Mouse (Mus musculus) midbrain, embryonic 15.5 days (tissue): ENCODE results near the gene Armc7. TPM values are rescaled to one million over a fixed set of nuclear protein-coding genes. Genes with fewer than 3 reads are reported as not detected.
A peak's percentile ranks its signal among the peaks of the same experiment; 100 is the strongest.
"Not testable (repeated sequence)": the region's sequence is repeated elsewhere in the genome, so short reads cannot be mapped to it uniquely, and the experiment has no call there.

Experiments used
- ATAC-seq: fragments of 200-750 bp; cut with Nextera tagmentation; replicated peaks from 2 replicates; pipeline ENCODE4 v1.8.0; 2017; ENCODE audit warnings: moderate TSS enrichment
- H3K27ac ChIP-seq: fragments of 300-500 bp; sonication (generic); 2 replicates; pipeline ENCODE4 v1.5.1; 2015; ENCODE audit warnings: mild to moderate bottlenecking, inconsistent platforms
- H3K27me3 ChIP-seq: fragments of 300-500 bp; sonication (generic); replicated peaks from 2 replicates; pipeline ENCODE4 v1.6.1; 2015; ENCODE audit warnings: inconsistent platforms
- H3K36me3 ChIP-seq: fragments of 300-500 bp; sonication (generic); replicated peaks from 2 replicates; pipeline ENCODE4 v1.6.1; 2015; ENCODE audit warnings: inconsistent platforms
- H3K4me1 ChIP-seq: fragments of 300-500 bp; sonication (generic); 2 replicates; pipeline ENCODE4 v1.6.1; 2015; ENCODE audit warnings: inconsistent platforms
- H3K4me2 ChIP-seq: fragments of 300-500 bp; sonication (generic); 2 replicates; pipeline ENCODE4 v1.6.1; 2015; ENCODE audit warnings: inconsistent platforms, mild to moderate bottlenecking, moderate library complexity
- H3K4me3 ChIP-seq: fragments of 300-500 bp; sonication (generic); 2 replicates; pipeline ENCODE4 v1.5.1; 2015; ENCODE audit warnings: mild to moderate bottlenecking, inconsistent platforms
- H3K9ac ChIP-seq: fragments of 300-500 bp; sonication (generic); 2 replicates; pipeline ENCODE4 v1.6.1; 2015; ENCODE audit warnings: mild to moderate bottlenecking, inconsistent platforms
- H3K9me3 ChIP-seq: fragments of 300-500 bp; sonication (generic); 2 replicates; pipeline ENCODE4 v1.6.1; 2016; ENCODE audit warnings: inconsistent platforms
- WGBS: fragments of 180-500 bp; shearing (Covaris S2); methylation state at CpG from one replicate; pipeline ENCODE4 v1.1.7; 2015; ENCODE audit warnings: mixed read lengths; 5-methylcytosine and 5-hydroxymethylcytosine counted together
- polyA plus RNA-seq: library from polyadenylated mRNA; unstranded; fragments of >200 nt; fragmentation: Nextera tagmentation; extraction: Ambion mirVana; gene quantifications from 2 replicates; pipeline ENCODE4 v1.2.1, GENCODE M21; 2015

Gene Armc7
- polyA plus RNA-seq, 1 experiment from 2014 or later: 20.9 TPM

DNA sequence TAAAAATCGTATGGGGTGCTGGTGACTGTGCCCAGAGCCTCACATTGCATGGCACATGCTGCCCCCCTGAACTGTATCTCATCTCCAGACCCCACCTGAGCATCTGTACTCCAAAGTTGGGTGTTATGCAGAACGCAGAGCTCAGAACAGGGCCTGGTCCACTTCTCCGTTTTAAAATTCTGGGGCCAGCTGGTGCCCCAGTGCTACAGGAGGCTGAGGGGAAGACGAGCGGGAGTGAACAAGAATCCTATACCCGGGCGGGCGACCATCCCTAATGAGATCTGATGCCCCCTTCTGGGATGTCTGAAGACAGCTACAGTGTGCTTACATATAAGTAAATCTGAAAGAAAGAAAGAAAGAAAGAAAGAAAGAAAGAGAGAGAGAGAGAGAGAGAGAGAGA lies 14.5 kb upstream of the Armc7 start:
- H3K4me2 ChIP-seq: no peak overlapping the region
- no peak for ATAC-seq
- 17% methylated on average over 8 of the region's 8 CpGs for WGBS
- no peak overlapping the region for H3K27ac ChIP-seq
- H3K4me1 ChIP-seq: no peaks in the 10 kb centered on the region
- no peaks in the 10 kb centered on the region for H3K9me3 ChIP-seq
- H3K27me3 ChIP-seq: no peaks in the 10 kb centered on the region
- no peaks in the 10 kb centered on the region for H3K36me3 ChIP-seq
- H3K4me3 ChIP-seq: no peak overlapping the region
- H3K9ac ChIP-seq: no peak overlapping the region

DNA sequence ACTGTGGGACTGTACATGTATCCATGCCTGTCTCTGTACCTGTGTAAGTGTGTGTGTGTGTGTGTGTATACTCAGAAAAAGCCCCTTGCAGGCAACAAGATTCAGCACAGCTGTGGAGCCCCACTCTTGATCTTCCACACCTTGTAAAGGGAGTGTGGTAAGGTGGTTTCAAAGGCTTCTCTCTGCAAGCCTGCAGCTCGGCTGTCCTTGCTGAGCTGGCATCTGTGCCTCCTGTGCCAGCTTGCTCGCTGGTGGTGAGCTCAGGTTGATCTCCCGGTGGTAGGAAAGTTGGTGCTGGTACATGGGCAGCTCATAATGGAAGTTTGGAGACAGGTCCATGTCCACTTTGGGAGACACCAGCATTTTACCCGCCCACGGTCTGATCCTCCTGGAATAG lies 13.6 kb upstream of the Armc7 start:
- no peak overlapping the region for H3K4me3 ChIP-seq
- 80% methylated on average over 5 of the region's 5 CpGs for WGBS
- no peak overlapping the region for H3K4me2 ChIP-seq
- no peaks in the 10 kb centered on the region for H3K4me1 ChIP-seq
- no peak overlapping the region for H3K27ac ChIP-seq
- no peak overlapping the region for H3K9ac ChIP-seq
- ATAC-seq: no peak
- no peaks in the 10 kb centered on the region for H3K36me3 ChIP-seq
- no peaks in the 10 kb centered on the region for H3K9me3 ChIP-seq
- no peaks in the 10 kb centered on the region for H3K27me3 ChIP-seq

DNA sequence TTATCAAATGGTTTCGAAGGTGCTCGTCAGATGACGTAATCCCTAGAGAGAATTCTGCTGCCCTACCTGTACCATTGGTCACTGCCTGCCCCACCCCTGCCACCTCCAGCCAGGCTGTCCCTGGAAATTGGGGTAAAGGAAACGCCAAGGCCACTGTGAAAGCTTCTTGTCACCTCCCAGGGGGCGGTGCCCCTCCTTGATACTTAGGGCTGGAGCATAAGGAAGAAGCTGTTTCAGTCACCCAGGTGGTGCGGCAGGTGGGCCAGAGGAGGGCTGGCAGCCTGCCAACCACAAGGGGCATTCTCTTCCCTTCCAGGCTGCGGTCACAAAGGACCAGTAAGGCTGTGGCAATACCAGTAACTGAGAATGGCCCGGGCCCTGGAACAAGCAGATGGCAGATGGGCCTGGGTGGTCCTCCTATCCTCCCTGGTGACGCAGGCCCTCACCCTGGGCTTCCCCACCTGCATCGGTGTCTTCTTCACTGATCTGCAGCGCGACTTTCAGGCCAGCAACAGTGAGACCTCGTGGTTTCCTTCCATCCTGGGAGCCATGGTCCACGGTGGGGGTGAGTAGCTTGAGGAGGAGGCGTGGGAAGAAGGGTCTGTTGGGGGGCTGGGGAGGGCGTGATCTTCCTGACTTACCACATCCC lies 13.1 kb upstream of the Armc7 start, which contains the start of gene Slc16a5:
Slc16a5 (plus strand) TSS at position 232 of the 649 bp plus-strand sequence.
- Histone ChIP-seq H3K27me3 (no peaks in the 10 kb centered on the region), H3K36me3 (no peaks in the 10 kb centered on the region), H3K4me1 (no peaks in the 10 kb centered on the region), H3K9me3 (no peaks in the 10 kb centered on the region), H3K4me2 (no peak within 1 kb of the TSS), H3K9ac (no peak within 1 kb of the TSS), H3K4me3 (no peak within 1 kb of the TSS), H3K27ac (no peak within 1 kb of the TSS)
- 76% methylated on average over 16 of the region's 16 CpGs for WGBS
- ATAC-seq: no peak

DNA sequence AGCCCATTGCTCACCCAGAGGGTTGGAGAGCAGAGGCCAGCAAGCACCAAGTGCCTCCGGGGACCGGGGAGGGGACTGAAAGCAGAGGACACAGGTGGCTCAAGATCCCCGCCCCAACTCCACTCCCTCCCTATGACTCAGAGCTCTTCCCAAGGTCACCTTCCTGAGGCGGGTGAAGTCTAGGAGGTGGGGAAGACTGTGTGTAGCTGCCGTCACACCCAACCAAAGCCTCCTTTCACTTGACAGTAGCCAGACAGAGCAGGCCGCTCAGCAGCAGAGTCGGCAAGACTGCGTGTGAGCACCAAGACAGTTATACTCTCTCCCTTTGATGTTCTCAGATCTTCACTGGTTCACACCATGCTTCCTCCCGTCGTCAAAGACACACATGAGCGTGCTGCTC lies 12.1 kb upstream of the Armc7 start:
- Histone ChIP-seq H3K4me3 (no peak overlapping the region), H3K9me3 (no peaks in the 10 kb centered on the region), H3K27ac (no peak overlapping the region), H3K9ac (no peak overlapping the region), H3K36me3 (no peaks in the 10 kb centered on the region), H3K4me2 (no peak overlapping the region), H3K27me3 (no peaks in the 10 kb centered on the region), H3K4me1 (no peaks in the 10 kb centered on the region)
- WGBS: 72% methylated on average over 11 of the region's 11 CpGs
- no peak for ATAC-seq

DNA sequence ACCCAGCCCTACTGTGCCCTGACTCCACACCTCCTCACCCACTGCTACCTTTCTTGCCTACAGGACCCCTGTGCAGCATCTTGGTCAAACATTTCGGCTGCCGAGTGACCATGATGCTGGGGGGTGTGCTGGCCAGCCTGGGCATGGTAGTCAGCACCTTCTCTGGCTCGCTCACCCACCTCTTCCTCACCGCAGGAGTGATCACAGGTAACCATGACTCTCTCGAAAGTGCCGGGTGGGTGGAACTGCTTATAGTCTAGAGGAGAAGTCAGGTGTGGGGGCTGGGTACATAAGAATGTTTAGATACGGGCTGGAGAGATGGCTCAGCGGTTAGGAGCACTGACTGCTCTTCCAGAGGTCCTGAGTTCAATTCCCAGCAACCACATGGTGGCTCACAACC lies 10.6 kb upstream of the Armc7 start:
- WGBS: 91% methylated on average over 8 of the region's 8 CpGs
- no peak for ATAC-seq
- no peak overlapping the region for H3K4me3 ChIP-seq
- no peaks in the 10 kb centered on the region for H3K9me3 ChIP-seq
- no peaks in the 10 kb centered on the region for H3K4me1 ChIP-seq
- H3K9ac ChIP-seq: no peak overlapping the region
- H3K4me2 ChIP-seq: no peak overlapping the region
- H3K27me3 ChIP-seq: no peaks in the 10 kb centered on the region
- H3K36me3 ChIP-seq: no peaks in the 10 kb centered on the region
- no peak overlapping the region for H3K27ac ChIP-seq

DNA sequence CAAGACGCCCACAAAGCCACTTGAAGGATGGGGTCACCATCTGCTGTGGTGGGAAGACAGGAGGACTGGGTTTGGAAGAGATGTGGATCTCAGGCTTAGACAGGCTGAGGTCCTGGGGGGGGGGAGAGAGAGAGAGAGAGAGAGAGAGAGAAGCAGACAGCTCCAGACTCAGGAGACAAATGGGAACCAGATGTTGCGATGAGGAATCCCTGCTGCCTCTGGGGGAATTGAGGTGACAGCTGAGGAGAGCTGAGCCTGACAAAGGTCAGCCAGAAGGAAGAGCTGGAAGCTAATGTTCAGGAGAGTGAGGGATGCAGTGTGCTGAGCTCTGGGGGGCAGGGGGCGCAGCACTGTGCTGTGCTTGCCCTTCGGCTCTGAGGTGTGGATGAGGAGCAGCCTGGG lies 8.2 kb upstream of the Armc7 start:
- ATAC-seq: no peak
- Histone ChIP-seq H3K9me3 (no peaks in the 10 kb centered on the region), H3K9ac (no peak overlapping the region), H3K4me2 (no peak overlapping the region), H3K4me3 (no peak overlapping the region), H3K27ac (no peak overlapping the region), H3K36me3 (no peaks in the 10 kb centered on the region), H3K4me1 (no peaks in the 10 kb centered on the region), H3K27me3 (no peaks in the 10 kb centered on the region)
- WGBS: 55% methylated on average over 4 of the region's 4 CpGs

- no peaks in the 10 kb centered on the region for H3K27me3 ChIP-seq
- no peak overlapping the region for H3K4me3 ChIP-seq
- ATAC-seq: no peak
- H3K27ac ChIP-seq: no peak overlapping the region
- peaks cover 29% of the 10 kb centered on the region for H3K4me1 ChIP-seq
- WGBS: 82% methylated on average over 7 of the region's 7 CpGs
- H3K9me3 ChIP-seq: no peaks in the 10 kb centered on the region
- H3K4me2 ChIP-seq: no peak overlapping the region
- H3K9ac ChIP-seq: no peak overlapping the region
- no peaks in the 10 kb centered on the region for H3K36me3 ChIP-seq
Observed at GRCm38 (mm10) chr11:115472183-115472582, 3.3 kb upstream of the Armc7 start.

DNA sequence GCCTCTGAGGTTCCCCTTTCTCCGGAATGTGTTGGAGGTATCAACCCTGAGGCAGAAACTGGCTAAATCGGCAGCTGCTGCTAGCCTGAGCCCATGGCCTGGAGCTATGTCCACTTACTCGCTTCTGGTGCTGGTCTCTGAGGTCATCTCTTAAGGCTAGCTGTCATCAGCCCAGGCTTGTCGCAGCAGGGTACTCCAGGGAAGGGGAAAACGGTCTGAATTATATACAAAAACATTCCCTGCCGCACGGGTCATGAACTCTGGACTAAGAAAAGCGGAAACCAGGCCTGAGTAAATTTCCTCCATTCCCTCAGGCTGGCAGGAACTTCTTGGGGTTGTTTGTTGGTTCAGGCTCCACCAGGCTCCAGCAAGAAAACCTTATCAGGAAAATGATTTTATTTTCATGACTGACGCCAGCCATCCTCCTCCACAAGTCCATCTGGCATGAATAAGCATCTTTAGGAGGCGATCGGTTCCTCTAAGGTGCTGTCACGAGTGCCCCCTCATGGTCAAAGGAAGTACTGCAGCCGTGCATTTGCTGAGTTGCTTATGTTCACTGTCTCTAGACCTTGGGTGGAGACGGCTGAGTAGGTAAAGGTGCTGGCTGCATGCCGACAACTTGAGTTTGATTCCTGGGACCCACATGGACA lies 1.7 kb upstream of the Armc7 start:
- peak overlapping the region; percentile 12; the same call in 1 of the 2 replicates for H3K9ac ChIP-seq
- ATAC-seq: peak; percentile 18; the same call in 1 of the 2 replicates

DNA sequence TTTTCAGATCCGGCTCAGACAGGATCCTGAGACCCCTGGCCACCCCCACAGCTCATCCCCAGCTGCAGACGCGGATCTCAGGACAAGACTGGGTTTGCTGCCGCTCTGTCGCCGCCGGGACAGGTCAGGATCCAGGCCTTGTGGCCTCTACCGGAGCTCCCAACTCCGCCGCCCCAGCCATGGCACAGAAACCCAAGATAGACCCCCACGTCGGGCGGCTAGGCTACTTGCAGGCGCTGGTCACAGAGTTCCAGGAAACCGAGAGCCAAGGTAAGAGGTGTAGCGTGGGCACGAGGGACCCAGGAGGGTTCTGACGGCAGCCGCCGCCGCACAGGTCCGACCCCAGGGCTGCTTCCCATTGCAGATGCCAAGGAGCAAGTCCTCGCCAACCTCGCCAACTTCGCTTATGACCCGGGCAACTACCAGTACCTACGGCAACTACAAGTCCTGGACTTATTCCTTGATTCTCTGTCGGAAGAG lies 331 bp downstream of the Armc7 start:
- Histone ChIP-seq H3K4me1 (peaks cover 33% of the 10 kb centered on the region), H3K9me3 (no peaks in the 10 kb centered on the region), H3K27me3 (no peaks in the 10 kb centered on the region), H3K4me3 (peak overlapping the region; percentile 89), H3K9ac (peak overlapping the region; percentile 73), H3K27ac (peak overlapping the region; percentile 87), H3K4me2 (peak overlapping the region; percentile 96), H3K36me3 (0 out of 2 replicates have a peak, but pooled peaks cover 3% of the 10 kb centered on the region)
- ATAC-seq: peak; percentile 49
- 4% methylated on average over 28 of the region's 28 CpGs for WGBS

More for the DNA sequence above, 1.7 kb upstream of the Armc7 start:
- H3K36me3 ChIP-seq: no peaks in the 10 kb centered on the region
- no peaks in the 10 kb centered on the region for H3K27me3 ChIP-seq
- peak overlapping the region; percentile 13; the same call in 1 of the 2 replicates for H3K4me2 ChIP-seq
- peaks cover 33% of the 10 kb centered on the region for H3K4me1 ChIP-seq
- 25% methylated on average over 15 of the region's 15 CpGs for WGBS
- peak overlapping the region; percentile 47 for H3K27ac ChIP-seq
- no peaks in the 10 kb centered on the region for H3K9me3 ChIP-seq
- 0 out of 2 replicates have a peak overlapping the region, but pooled peaks have one; percentile 3 for H3K4me3 ChIP-seq

DNA sequence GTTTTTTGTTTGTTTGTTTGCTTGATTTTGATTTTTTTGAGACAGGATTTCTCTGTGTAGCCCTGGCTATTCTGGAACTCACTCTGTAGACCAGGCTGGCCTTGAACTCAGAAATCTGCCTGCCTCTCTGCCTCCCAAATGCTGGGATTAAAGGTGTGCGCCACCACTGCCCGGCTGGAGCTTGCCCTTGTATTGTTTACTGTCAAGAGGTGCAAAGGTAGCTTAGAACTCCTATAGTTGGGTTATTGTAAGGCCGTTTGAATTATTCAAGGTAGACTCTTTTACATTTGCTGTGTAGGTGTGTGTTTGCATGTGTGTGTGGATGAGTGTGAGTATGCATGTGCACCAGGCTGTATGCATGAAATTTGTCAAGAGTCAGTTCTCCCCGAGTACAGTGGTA lies 1.2 kb downstream of the Armc7 start:
- peak overlapping the region; percentile 96 for H3K4me2 ChIP-seq

DNA sequence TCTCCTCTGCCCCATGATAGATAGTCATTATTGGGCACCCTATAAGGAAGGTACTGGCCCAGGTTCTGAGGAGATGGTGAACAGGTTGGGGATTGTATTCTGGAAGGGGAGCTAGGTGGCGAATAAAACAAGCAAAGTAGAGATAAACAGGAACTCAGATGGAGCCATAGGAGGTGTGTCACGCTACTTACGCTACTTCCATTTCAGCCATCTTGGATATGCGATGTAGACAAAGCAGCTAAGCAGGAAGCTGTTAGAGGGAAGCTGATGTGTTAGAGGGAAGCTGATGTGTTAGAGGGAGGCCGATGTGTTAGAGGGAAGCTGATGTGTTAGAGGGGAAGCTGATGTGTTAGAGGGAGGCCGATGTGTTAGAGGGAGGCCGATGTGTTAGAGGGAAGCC lies 1.9 kb downstream of the Armc7 start:
- WGBS: 91% methylated on average over 7 of the region's 7 CpGs
- not testable (repeated sequence) for H3K9me3 ChIP-seq, H3K27ac ChIP-seq, ATAC-seq, H3K4me3 ChIP-seq, H3K36me3 ChIP-seq, H3K27me3 ChIP-seq
- Histone ChIP-seq H3K4me1 (peaks cover 33% of the 10 kb centered on the region), H3K4me2 (peak overlapping the region; percentile 96; the same call in 1 of the 2 replicates), H3K9ac (0 out of 2 replicates have a peak overlapping the region, but pooled peaks have one; percentile 4)

More for the DNA sequence above, 1.2 kb downstream of the Armc7 start:
- peak overlapping the region; percentile 89 for H3K4me3 ChIP-seq
- H3K27me3 ChIP-seq, H3K27ac ChIP-seq, H3K9me3 ChIP-seq, ATAC-seq, H3K36me3 ChIP-seq: not testable (repeated sequence)
- H3K4me1 ChIP-seq: peaks cover 33% of the 10 kb centered on the region
- WGBS: 82% methylated on average over 4 of the region's 4 CpGs
- H3K9ac ChIP-seq: 0 out of 2 replicates have a peak overlapping the region, but pooled peaks have one; percentile 4

GRCm38 (mm10) chr11:115478296-115478938 lies 3.0 kb downstream of the Armc7 start:
- no peak for ATAC-seq
- Histone ChIP-seq H3K4me3 (no peak overlapping the region), H3K36me3 (0 out of 2 replicates have a peak, but pooled peaks cover 6% of the 10 kb centered on the region), H3K9me3 (no peaks in the 10 kb centered on the region), H3K27me3 (no peaks in the 10 kb centered on the region), H3K27ac (no peak overlapping the region), H3K4me1 (peaks cover 32% of the 10 kb centered on the region), H3K4me2 (no peak overlapping the region), H3K9ac (no peak overlapping the region)
- WGBS: 89% methylated on average over 9 of the region's 9 CpGs
